Mouse (Mus musculus) lung, postnatal 0 days (tissue): Measurements from ENCODE around the gene Gh.

Source experiments
- CTCF ChIP-seq: IDR thresholded peaks from 2 replicates; pipeline ENCODE4 v1.5.1; 2016; ENCODE audit warnings: antibody characterized with exemption, mild to moderate bottlenecking
- EP300 ChIP-seq: IDR thresholded peaks from 2 replicates; pipeline ENCODE4 v1.6.1; 2016; ENCODE audit warnings: antibody characterized with exemption, mild to moderate bottlenecking, control low read depth

DNA sequence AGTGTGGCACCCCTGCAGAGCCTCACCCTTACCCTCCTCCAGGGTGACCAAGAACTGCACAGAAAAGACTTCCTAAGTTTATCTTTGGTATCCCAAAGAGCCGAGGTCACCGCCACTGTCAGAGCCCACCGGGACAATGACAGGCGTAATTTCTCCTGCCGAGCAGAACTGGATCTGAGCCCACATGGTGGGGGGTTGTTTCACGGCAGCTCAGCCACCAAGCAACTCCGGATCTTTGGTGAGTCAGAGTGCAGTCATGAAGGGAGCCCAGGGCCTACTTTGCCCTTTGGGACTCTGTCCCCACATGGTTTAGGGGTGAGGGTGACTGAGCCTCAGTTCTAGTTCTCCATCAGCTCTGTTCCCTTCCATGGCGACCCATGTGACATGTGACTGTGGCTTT lies 17.5 kb downstream of the Gh start:
- TF ChIP-seq CTCF, result no peak
- TF ChIP-seq EP300, result no peak
